Mouse (Mus musculus) forebrain, embryonic 11.5 days (tissue): ENCODE data around the gene Arrb1. TPM values are rescaled to one million over a fixed set of nuclear protein-coding genes. Genes with fewer than 3 reads are reported as not detected.

Source experiments
- ATAC-seq: fragments of 200-750 bp; cut with Nextera tagmentation; replicated peaks from 2 replicates; pipeline ENCODE4 v1.8.0; 2017; ENCODE audit warnings: moderate TSS enrichment; ENCODE audit not compliant: low FRiP score
- DNase-seq: peaks from one replicate; pipeline ENCODE4 v3.0.0-alpha.2; 2017; ENCODE audit warnings: low spot score
- H3K27ac ChIP-seq: fragments of 300-500 bp; sonication (generic); 2 replicates; pipeline ENCODE4 v1.5.1; 2014; ENCODE audit warnings: low read depth, low read length
- H3K27me3 ChIP-seq: fragments of 300-500 bp; sonication (generic); 2 replicates; pipeline ENCODE4 v1.6.1; 2014; ENCODE audit warnings: mild to moderate bottlenecking, low read length, mixed read lengths; ENCODE audit not compliant: control insufficient read depth, insufficient read depth
- H3K36me3 ChIP-seq: fragments of 300-500 bp; sonication (generic); 2 replicates; pipeline ENCODE4 v1.6.1; 2014; ENCODE audit warnings: mild to moderate bottlenecking, low read length, moderate library complexity, mixed read lengths; ENCODE audit not compliant: control insufficient read depth, insufficient read depth
- H3K4me1 ChIP-seq: fragments of 300-500 bp; sonication (generic); replicated peaks from 2 replicates; pipeline ENCODE4 v1.6.1; 2014; ENCODE audit warnings: low read length, mixed read lengths; ENCODE audit not compliant: control insufficient read depth, insufficient read depth
- H3K4me2 ChIP-seq: fragments of 300-500 bp; sonication (generic); 2 replicates; pipeline ENCODE4 v1.6.1; 2014; ENCODE audit warnings: low read depth, mild to moderate bottlenecking, low read length, moderate library complexity, mixed read lengths; ENCODE audit not compliant: severe bottlenecking
- H3K4me3 ChIP-seq: fragments of 300-500 bp; sonication (generic); 2 replicates; pipeline ENCODE4 v1.5.1; 2014; ENCODE audit warnings: low read depth, low read length
- H3K9ac ChIP-seq: fragments of 300-500 bp; sonication (generic); 2 replicates; pipeline ENCODE4 v1.6.1; 2014; ENCODE audit warnings: low read length
- H3K9me3 ChIP-seq: fragments of 300-500 bp; sonication (generic); 2 replicates; pipeline ENCODE4 v1.6.1; 2016; ENCODE audit warnings: low read length, mixed read lengths; ENCODE audit not compliant: control insufficient read depth
- WGBS: fragments of 180-500 bp; shearing (Covaris S2); extraction: QIAGEN DNeasy Blood & Tissue Kit; methylation state at CpG from one replicate; pipeline ENCODE4 v1.1.7; 2014; 5-methylcytosine and 5-hydroxymethylcytosine counted together
- polyA plus RNA-seq: library from polyadenylated mRNA; unstranded; fragments of >200 nt; fragmentation: Nextera tagmentation; extraction: Ambion mirVana; gene quantifications from 2 replicates; pipeline ENCODE4 v1.2.1, GENCODE M21; 2014

The Arrb1 gene
- polyA plus RNA-seq, 1 experiment from 2014 or later, result 4.2 TPM

DNA sequence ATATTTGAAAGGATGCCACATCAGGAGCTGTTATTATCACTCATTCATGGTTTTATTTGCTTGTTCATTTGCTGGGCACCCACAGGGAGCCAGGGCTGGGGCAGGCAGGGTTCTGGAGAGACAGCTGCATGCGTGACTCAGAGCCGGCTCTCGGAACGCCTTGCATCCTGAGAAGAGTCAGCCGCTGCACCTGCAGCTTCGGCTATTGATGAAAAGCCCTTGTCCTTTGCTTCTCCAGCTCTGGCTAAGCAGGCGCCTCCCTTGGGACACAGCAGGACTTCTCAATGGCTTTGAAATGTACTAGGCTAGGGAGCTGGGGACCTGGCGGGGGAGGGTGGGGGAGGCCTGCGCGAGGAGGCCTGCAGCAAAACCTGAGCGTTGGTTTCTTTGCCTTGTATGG, 23.8 kb downstream of the Arrb1 start:
- Histone ChIP-seq H3K4me1 (peaks cover 7% of the 10 kb centered on the region; the same call in 1 of the 2 replicates), H3K9me3 (no peaks in the 10 kb centered on the region), H3K27me3 (no peaks in the 10 kb centered on the region), H3K9ac (peak overlapping the region; percentile 29), H3K4me3 (no peak overlapping the region), H3K4me2 (peak overlapping the region; percentile 16), H3K36me3 (no peaks in the 10 kb centered on the region), H3K27ac (no peak overlapping the region)
- 5% methylated on average over 11 of the region's 11 CpGs for WGBS
- ATAC-seq (no peak), DNase-seq (no peak)

DNA sequence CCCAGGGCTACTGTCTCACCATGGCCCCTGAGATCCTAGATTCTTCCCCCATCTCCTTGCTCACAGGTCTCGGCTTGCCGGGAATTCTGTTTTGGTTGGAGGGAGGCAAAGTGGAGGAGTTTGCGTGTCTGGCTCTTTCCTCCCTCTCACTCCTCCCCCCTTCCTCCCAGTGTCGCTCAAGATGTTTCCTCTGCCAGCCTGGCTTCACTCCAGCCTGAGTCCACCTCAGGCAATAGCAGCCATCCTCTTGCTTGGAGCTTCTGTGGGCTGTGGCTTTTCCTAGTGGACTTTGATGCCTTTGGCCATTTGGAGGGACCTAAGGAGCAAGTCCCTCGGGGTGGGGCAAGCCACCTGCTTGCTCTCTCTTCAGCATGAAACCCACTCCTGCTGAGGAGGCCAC, 27.2 kb downstream of the Arrb1 start:
- no peak for ATAC-seq
- Histone ChIP-seq H3K36me3 (no peaks in the 10 kb centered on the region), H3K4me2 (no peak overlapping the region), H3K27ac (no peak overlapping the region), H3K4me3 (no peak overlapping the region), H3K4me1 (peaks cover 7% of the 10 kb centered on the region; the same call in 1 of the 2 replicates), H3K9ac (no peak overlapping the region), H3K9me3 (no peaks in the 10 kb centered on the region), H3K27me3 (no peaks in the 10 kb centered on the region)
- DNase-seq, result no peak
- 36% methylated on average over 5 of the region's 5 CpGs for WGBS

DNA sequence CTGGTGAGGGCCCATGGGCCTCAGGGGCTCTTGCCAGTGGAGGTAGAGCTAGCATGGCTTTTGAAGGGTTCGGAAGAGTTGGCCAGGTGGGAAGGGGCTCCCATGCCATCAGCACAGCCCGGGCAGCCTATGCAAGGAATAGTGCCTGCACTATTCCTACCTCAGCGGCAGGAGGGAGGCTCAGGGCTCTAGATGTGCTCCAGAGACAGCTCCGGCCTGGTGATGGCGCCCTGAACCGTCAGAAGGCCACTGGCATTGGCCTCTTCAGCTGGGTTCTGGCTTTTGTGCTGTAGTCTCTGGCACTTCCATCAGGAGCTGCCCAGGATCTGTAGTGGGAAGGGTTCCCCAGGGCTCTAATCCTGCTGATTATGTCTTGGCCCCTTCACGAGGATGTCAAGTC, 28.0 kb downstream of the Arrb1 start:
- no peak for ATAC-seq
- no peak overlapping the region for H3K27ac ChIP-seq
- H3K4me2 ChIP-seq, result no peak overlapping the region
- no peaks in the 10 kb centered on the region for H3K9me3 ChIP-seq
- H3K4me3 ChIP-seq, result no peak overlapping the region
- H3K4me1 ChIP-seq, result peaks cover 7% of the 10 kb centered on the region; the same call in 1 of the 2 replicates
- no peak overlapping the region for H3K9ac ChIP-seq
- no peak for DNase-seq
- WGBS, result 48% methylated on average over 7 of the region's 7 CpGs
- no peaks in the 10 kb centered on the region for H3K27me3 ChIP-seq
- no peaks in the 10 kb centered on the region for H3K36me3 ChIP-seq

DNA sequence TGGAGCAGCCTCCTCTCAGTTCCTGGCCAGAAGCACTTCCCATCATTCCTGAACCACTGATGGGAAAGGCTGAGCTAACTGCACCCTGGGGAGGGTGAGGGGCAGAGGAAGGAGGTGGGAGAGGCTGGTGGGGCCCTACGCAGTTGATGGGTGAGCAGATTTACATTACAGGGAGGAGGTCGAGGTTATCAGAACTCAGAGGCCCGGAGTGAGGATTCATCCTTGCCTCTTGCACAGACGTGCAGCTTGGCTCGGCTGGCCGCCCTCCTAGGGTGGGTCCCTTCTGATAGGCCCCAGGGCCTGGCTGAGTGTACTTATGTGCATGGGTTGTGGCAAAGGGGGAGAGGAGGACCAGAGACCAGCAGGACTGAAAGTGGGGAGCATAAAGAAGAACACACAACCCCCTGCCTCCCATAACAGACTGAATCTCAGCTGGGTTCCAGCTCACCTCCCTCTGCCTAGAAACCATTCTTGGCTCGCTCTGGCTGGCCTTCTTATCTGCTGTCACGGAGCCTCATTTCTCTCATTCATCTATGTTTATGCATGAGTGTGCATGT, 30.1 kb downstream of the Arrb1 start:
- Histone ChIP-seq H3K4me1 (no peaks in the 10 kb centered on the region), H3K4me3 (no peak overlapping the region), H3K4me2 (no peak overlapping the region), H3K9me3 (no peaks in the 10 kb centered on the region), H3K27ac (no peak overlapping the region), H3K27me3 (no peaks in the 10 kb centered on the region), H3K36me3 (no peaks in the 10 kb centered on the region), H3K9ac (no peak overlapping the region)
- DNase-seq (no peak), ATAC-seq (no peak)
- 51% methylated on average over 8 of the region's 8 CpGs for whole genome bisulfite sequencing

DNA sequence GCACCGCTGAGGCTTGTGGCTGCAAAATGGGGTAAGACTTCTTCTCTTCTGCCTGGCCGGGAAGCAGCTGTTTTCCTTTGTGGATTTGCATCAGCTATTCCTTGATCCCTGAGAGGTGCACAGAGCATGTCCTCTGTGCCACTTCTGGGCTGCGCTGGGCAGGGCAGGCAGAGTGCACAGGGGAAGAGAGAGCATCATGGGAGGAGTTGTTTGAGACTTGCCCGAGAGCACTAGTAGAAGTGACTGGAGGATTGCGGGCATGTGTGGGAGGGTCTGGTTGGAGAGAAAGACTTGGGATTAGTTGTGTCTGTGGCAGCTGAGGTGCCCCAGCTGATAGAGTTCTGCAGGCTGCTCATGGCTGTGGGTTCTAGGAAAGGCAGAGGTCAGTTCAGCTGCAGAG, 35.4 kb downstream of the Arrb1 start:
- Histone ChIP-seq H3K27me3 (no peaks in the 10 kb centered on the region), H3K36me3 (no peaks in the 10 kb centered on the region), H3K27ac (no peak overlapping the region), H3K4me2 (no peak overlapping the region), H3K4me3 (no peak overlapping the region), H3K4me1 (no peaks in the 10 kb centered on the region; the same call in 1 of the 2 replicates), H3K9me3 (no peaks in the 10 kb centered on the region), H3K9ac (no peak overlapping the region)
- 71% methylated on average over 5 of the region's 5 CpGs for WGBS
- DNase-seq (no peak), ATAC-seq (no peak)

DNA sequence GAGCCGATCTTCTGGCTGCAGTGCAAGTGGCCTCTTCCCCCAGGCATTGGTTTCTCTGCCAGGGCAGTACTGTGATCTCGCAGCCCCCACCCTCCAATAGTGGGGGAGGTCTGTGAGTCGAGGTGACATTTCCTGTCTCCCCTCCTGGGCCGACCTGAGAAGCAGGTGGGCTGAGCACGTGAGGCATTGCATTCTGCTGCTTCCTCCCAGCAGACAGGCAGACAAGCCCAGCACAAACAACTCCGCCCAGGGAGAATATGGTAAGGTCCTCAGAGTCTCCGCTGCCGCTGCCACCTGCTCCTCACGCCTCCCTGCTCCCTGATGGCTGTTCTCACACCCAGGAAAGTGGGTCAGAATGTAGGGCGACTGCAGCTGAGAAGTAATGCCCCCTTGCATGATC, 37.7 kb downstream of the Arrb1 start:
- H3K4me3 ChIP-seq, result no peak overlapping the region
- DNase-seq (no peak), ATAC-seq (no peak)
- H3K36me3 ChIP-seq, result no peaks in the 10 kb centered on the region
- no peak overlapping the region for H3K27ac ChIP-seq
- H3K9ac ChIP-seq, result no peak overlapping the region
- H3K4me1 ChIP-seq, result no peaks in the 10 kb centered on the region; the same call in 1 of the 2 replicates
- H3K27me3 ChIP-seq, result no peaks in the 10 kb centered on the region
- no peak overlapping the region for H3K4me2 ChIP-seq
- H3K9me3 ChIP-seq, result no peaks in the 10 kb centered on the region
- 46% methylated on average over 10 of the region's 10 CpGs for WGBS

DNA sequence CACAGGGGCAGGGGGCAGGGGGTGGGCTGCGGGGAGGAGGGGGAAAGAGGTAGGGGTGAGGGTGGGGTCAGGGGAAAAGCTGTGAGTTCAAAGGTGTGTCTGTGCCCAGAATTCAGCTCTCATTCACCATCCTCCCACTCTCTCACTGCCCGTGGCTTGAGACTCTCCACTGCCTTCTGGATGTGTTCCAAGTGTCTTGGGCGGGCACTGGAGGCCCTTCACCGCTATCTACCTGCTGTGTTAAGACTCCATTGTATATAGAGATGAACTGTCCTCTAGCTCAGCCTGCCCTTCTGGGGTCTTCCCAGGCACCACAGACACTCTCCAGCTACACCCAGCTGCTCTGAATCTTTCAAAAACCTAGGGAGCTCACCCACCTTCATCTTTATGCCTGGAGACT, 38.1 kb downstream of the Arrb1 start:
- Histone ChIP-seq H3K36me3 (no peaks in the 10 kb centered on the region), H3K9me3 (no peaks in the 10 kb centered on the region), H3K27me3 (no peaks in the 10 kb centered on the region), H3K4me2 (no peak overlapping the region), H3K27ac (no peak overlapping the region), H3K9ac (no peak overlapping the region), H3K4me3 (no peak overlapping the region), H3K4me1 (no peaks in the 10 kb centered on the region; the same call in 1 of the 2 replicates)
- ATAC-seq, result no peak
- WGBS, result 75% methylated on average over 4 of the region's 4 CpGs
- DNase-seq, result no peak

DNA sequence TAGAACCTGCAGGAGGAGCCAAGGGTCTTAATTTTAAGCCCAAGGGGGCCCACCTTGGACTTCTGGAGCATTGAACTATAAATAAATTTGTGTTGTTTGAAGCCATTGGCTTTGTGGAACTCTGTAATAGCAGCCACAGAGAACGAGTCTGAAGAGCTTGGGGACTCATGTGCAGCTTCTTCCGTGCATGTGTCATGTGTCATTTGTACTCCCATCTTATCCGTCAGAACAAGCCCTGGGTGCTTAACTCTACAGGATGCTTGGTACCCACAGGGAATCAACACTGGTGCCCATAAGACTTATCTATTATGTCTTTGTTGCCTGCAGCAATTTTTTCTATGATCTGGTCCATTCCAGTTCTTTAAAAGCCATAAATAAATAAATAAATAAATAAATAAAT, 43.0 kb downstream of the Arrb1 start:
- no peaks in the 10 kb centered on the region for H3K27me3 ChIP-seq

DNA sequence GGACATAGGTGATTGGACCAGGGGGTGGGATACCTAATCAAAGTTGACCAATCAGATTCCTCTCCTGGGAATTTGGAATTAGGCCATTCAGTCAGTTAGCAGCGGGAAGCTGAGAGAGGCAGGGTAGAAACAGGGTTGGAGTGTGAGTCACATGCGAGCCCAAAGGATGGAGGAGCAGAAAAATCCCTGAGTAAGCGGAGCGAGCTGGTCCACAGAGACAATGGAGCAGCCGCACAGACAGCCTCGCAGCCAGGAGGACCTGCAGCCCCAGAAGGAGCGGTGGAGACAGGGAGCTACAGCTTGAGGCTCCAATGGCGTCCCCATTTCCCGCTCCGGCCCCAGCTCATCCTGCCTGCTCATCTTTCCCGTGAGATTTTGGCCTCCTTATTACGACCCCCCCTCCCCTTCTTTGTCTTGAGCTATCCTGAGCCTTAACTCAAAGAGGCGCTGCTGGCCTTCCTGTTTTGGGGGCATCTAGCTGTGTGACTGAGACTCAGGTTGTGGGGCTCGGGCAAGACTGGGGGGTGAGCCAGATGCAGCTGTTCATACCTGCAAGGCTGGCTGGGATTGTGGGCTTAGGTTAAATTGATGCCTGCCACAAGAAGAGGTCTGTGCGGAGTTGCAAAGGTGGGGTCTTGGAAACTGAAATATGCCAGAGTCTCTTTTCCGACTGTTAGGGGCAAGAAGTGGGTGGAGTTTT, 44.4 kb downstream of the Arrb1 start:
- no peak for DNase-seq
- Histone ChIP-seq H3K27ac (no peak overlapping the region), H3K4me2 (peak overlapping the region; percentile 42; the same call in 1 of the 2 replicates), H3K36me3 (no peaks in the 10 kb centered on the region), H3K4me3 (peak overlapping the region; percentile 9; the same call in 1 of the 2 replicates), H3K4me1 (0 out of 2 replicates have a peak, but pooled peaks cover 4% of the 10 kb centered on the region), H3K27me3 (no peaks in the 10 kb centered on the region), H3K9ac (peak overlapping the region; percentile 48), H3K9me3 (no peaks in the 10 kb centered on the region)
- ATAC-seq, result no peak
- 8% methylated on average over 16 of the region's 16 CpGs for WGBS

More for the DNA sequence above, 43.0 kb downstream of the Arrb1 start:
- H3K27ac ChIP-seq, result no peak overlapping the region
- no peak for ATAC-seq
- H3K36me3 ChIP-seq, result no peaks in the 10 kb centered on the region
- no peak overlapping the region for H3K4me2 ChIP-seq
- no peak for DNase-seq
- H3K4me1 ChIP-seq, result 0 out of 2 replicates have a peak, but pooled peaks cover 4% of the 10 kb centered on the region
- H3K9ac ChIP-seq, result no peak overlapping the region
- H3K4me3 ChIP-seq, result no peak overlapping the region
- 88% methylated on average over 3 of the region's 3 CpGs for WGBS
- H3K9me3 ChIP-seq, result no peaks in the 10 kb centered on the region
